Comparison of ENCODE assay signal across 8 mouse cellular contexts in the genomic region with DNA sequence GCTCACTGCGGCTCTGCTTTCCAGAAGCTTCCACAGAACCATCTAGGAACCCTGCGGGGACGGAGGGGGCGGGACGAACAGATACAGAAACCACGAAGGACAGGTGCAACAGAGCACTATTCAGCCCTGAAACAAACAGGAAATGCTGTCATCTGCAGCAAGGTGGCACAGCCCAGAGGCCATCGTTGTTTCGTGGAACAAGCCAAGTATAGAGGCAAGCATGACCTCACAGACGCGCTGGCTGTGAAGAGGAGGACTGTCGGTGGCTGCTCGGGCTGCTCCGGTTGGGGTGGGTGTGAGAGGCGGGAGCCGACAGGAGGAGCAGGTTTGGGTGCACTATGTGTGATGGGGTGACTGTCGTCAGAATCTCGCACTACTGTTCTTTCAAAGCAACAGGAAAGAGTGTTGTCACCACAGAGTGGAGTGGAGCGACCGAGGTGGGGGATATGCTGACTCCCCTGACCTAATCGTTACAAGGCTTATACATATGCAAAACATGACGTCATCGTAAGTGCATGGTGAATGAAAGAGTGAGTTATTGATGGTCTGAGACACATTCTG. TPM values are rescaled to one million over a fixed set of nuclear protein-coding genes. Genes with fewer than 3 reads are reported as not detected.
DNase-seq lines count a peak whose midpoint lies in the region; TF ChIP-seq lines count a peak whose summit lies in the region.

No protein-coding gene starts in this region.

- no peak overlapping the region for H3K27ac ChIP-seq in layer of hippocampus, adult 2 months
- 0 out of 2 replicates have a peak overlapping the region, but pooled peaks have one; percentile 10 for H3K27ac ChIP-seq in embryonic facial prominence, embryonic 10.5 days (replicated peaks)
- H3K27ac ChIP-seq in limb, embryonic 10.5 days = no peak overlapping the region

- no peak for DNase-seq in layer of hippocampus, adult 2 months (ENCODE audit: low spot score in 2 of 2)
- no peak for DNase-seq in layer of hippocampus, postnatal 36 days
- no peak for DNase-seq in embryonic facial prominence, embryonic 10.5 days (ENCODE audit: low spot score)
- no peak for DNase-seq in limb, embryonic 10.5 days (ENCODE audit: low spot score)
- peak; percentile 79 for DNase-seq in splenic B cell, adult 2 months (ENCODE audit: low read depth, low spot score)
- no peak for DNase-seq in adrenal gland, adult 8-10 months
- DNase-seq in kidney, postnatal 4 days = no peak
- no peak for DNase-seq in ovary, adult 18-20 months (ENCODE audit: low spot score)

- H3K4me3 ChIP-seq in layer of hippocampus, adult 2 months = 0 out of 2 replicates have a peak overlapping the region, but pooled peaks have one; percentile 6
- peak overlapping the region; percentile 29; the same call in 1 of the 2 replicates for H3K4me3 ChIP-seq in embryonic facial prominence, embryonic 10.5 days
- peak overlapping the region; percentile 11; the same call in 1 of the 2 replicates for H3K4me3 ChIP-seq in limb, embryonic 10.5 days

- H3K9me3 ChIP-seq in embryonic facial prominence, embryonic 10.5 days = no peaks in the 10 kb centered on the region
- H3K9me3 ChIP-seq in limb, embryonic 10.5 days (replicated peaks) = no peaks in the 10 kb centered on the region

- TF ChIP-seq CTCF in layer of hippocampus, adult 2 months (conservative IDR thresholded peaks at IDR 0.05) = no peak

- H3K36me3 ChIP-seq in embryonic facial prominence, embryonic 10.5 days (replicated peaks) = no peaks in the 10 kb centered on the region
- no peaks in the 10 kb centered on the region for H3K36me3 ChIP-seq in limb, embryonic 10.5 days
- no peaks in the 10 kb centered on the region for H3K36me3 ChIP-seq in splenic B cell, adult 2 months (ENCODE audit: control insufficient read depth, insufficient read depth, low read length, poor library complexity, severe bottlenecking)

- peaks cover 19% of the 10 kb centered on the region for H3K4me1 ChIP-seq in embryonic facial prominence, embryonic 10.5 days
- H3K4me1 ChIP-seq in limb, embryonic 10.5 days = peaks cover 19% of the 10 kb centered on the region

- 29% methylated on average over 22 of the region's 22 CpGs for WGBS in embryonic facial prominence, embryonic 10.5 days
- 29% methylated on average over 22 of the region's 22 CpGs for WGBS in limb, embryonic 10.5 days

- peaks cover 27% of the 10 kb centered on the region for H3K27me3 ChIP-seq in embryonic facial prominence, embryonic 10.5 days (replicated peaks; ENCODE audit: low read depth, poor library complexity, severe bottlenecking)
- peaks cover 27% of the 10 kb centered on the region for H3K27me3 ChIP-seq in limb, embryonic 10.5 days (ENCODE audit: low read depth, poor library complexity, severe bottlenecking)
- no peaks in the 10 kb centered on the region for H3K27me3 ChIP-seq in splenic B cell, adult 2 months (ENCODE audit: control insufficient read depth, insufficient read depth, low read length, poor library complexity, severe bottlenecking)

RNA-seq across cellular contexts. Expression of a gene that starts 4.4 kb away (rescaled TPM):
- total RNA-seq in layer of hippocampus, adult 2 months (2021) = 100 to 1,000 TPM; 302 to 329 TPM
- 100 to 1,000 TPM; 285 to 298 TPM for total RNA-seq in layer of hippocampus, postnatal 36 days (2021)
- polyA plus RNA-seq in embryonic facial prominence, embryonic 10.5 days (2016; fragmentation: Nextera tagmentation; extraction: Ambion mirVana) = 2.1 and 3.0 TPM in 2 replicates
- polyA plus RNA-seq in limb, embryonic 10.5 days (2016; fragmentation: Nextera tagmentation; extraction: Ambion mirVana) = 2.2 and 3.2 TPM in 2 replicates
- total RNA-seq in adrenal gland, adult 8-10 months (2022) = 10 to 100 TPM in 3 of 4 experiments, 1 to 10 TPM in 1; 8.9 to 24.9 (median 15.5) TPM

RNA-seq across cellular contexts. Expression of a gene that starts 5.3 kb away (rescaled TPM):
- total RNA-seq in layer of hippocampus, adult 2 months (2021) = 1 to 10 TPM; 7.1 to 9.7 TPM
- 1 to 10 TPM; 6.3 to 7.0 TPM for total RNA-seq in layer of hippocampus, postnatal 36 days (2021)
- polyA plus RNA-seq in embryonic facial prominence, embryonic 10.5 days (2016; fragmentation: Nextera tagmentation; extraction: Ambion mirVana) = 1.6 and 1.7 TPM in 2 replicates
- 1.8 and 2.1 TPM in 2 replicates for polyA plus RNA-seq in limb, embryonic 10.5 days (2016; fragmentation: Nextera tagmentation; extraction: Ambion mirVana)
- total RNA-seq in adrenal gland, adult 8-10 months (2022) = 1 to 10 TPM in 2 of 4 experiments, under 1 TPM in 2; 0.52 to 4.5 (median 1.8) TPM

RNA-seq across cellular contexts. Expression of a gene that starts 35.2 kb away (rescaled TPM):
- 100 to 1,000 TPM; 144 to 149 TPM for total RNA-seq in layer of hippocampus, adult 2 months (2021)
- 100 to 1,000 TPM; 138 to 150 TPM for total RNA-seq in layer of hippocampus, postnatal 36 days (2021)
- 157 and 161 TPM in 2 replicates for polyA plus RNA-seq in embryonic facial prominence, embryonic 10.5 days (2016; fragmentation: Nextera tagmentation; extraction: Ambion mirVana)
- 170 TPM in 2 replicates for polyA plus RNA-seq in limb, embryonic 10.5 days (2016; fragmentation: Nextera tagmentation; extraction: Ambion mirVana)
- total RNA-seq in adrenal gland, adult 8-10 months (2022) = 100 to 1,000 TPM; 112 to 140 (median 122) TPM

RNA-seq across cellular contexts. Expression of a gene that starts 45.4 kb away (rescaled TPM):
- total RNA-seq in layer of hippocampus, adult 2 months (2021) = 1 to 10 TPM; 1.6 to 1.9 TPM
- total RNA-seq in layer of hippocampus, postnatal 36 days (2021) = 1 to 10 TPM; 1.6 to 2.4 TPM
- polyA plus RNA-seq in embryonic facial prominence, embryonic 10.5 days (2016; fragmentation: Nextera tagmentation; extraction: Ambion mirVana) = 0.88 and 1.5 TPM in 2 replicates
- 1.2 and 1.4 TPM in 2 replicates for polyA plus RNA-seq in limb, embryonic 10.5 days (2016; fragmentation: Nextera tagmentation; extraction: Ambion mirVana)
- under 1 TPM; 0.17 to 0.65 (median 0.36) TPM for total RNA-seq in adrenal gland, adult 8-10 months (2022)

RNA-seq across cellular contexts. Expression of a gene that starts 51.6 kb away (rescaled TPM):
- total RNA-seq in layer of hippocampus, adult 2 months (2021) = 10 to 100 TPM; 20.5 to 22.7 TPM
- 10 to 100 TPM; 19.9 to 22.6 TPM for total RNA-seq in layer of hippocampus, postnatal 36 days (2021)
- polyA plus RNA-seq in embryonic facial prominence, embryonic 10.5 days (2016; fragmentation: Nextera tagmentation; extraction: Ambion mirVana) = 127 and 132 TPM in 2 replicates
- 116 and 156 TPM in 2 replicates for polyA plus RNA-seq in limb, embryonic 10.5 days (2016; fragmentation: Nextera tagmentation; extraction: Ambion mirVana)
- 10 to 100 TPM; 24.8 to 31.5 (median 30.0) TPM for total RNA-seq in adrenal gland, adult 8-10 months (2022)

Comparison
In these comparisons a context has a peak if more than half of its experiments do, and no peak if none do; other contexts are left out.
1. RNA of a gene that starts 4.4 kb away (total RNA-seq): 302 to 329 TPM in layer of hippocampus, adult 2 months and 285 to 298 TPM in layer of hippocampus, postnatal 36 days; 8.9 to 24.9 TPM in adrenal gland, adult 8-10 months; every median in the first group is over 10 times any median in the second.
2. Peak in every context shown above with its lines, with median percentiles within 50 percentile points of each other: H3K4me3 ChIP-seq.